Mouse (Mus musculus): ENCODE measurements around the gene Gdpd1. TPM values are rescaled to one million over a fixed set of nuclear protein-coding genes. Genes with fewer than 3 reads are reported as not detected.
"Not testable (repeated sequence)": the region's sequence is repeated elsewhere in the genome, so short reads cannot be mapped to it uniquely, and the experiment has no call there.

The Gdpd1 gene
- polyA plus RNA-seq, 1 experiment from 2014 or later, result 5.0 TPM

DNA sequence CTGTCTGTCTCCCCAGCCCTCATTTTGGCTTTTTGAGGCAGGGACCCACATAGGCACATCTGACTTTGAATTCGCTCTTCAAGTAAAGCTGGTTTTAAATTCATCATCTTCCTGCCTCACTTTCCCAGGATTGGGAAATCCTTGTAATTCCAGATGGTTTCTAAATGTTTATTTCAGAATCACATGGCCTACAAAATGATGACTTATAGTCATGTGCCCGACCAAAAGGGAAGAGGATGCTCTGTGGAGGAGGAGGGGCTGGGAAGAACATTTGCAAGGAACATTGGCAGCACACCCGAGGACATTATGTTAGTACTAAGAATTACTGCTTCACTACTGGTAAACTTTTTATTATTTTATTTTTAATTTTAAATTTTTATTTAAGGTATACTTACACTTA lies 48.5 kb downstream of the Gdpd1 start:
- Histone ChIP-seq H3K27me3 (no peaks in the 10 kb centered on the region), H3K9me3 (replicated peaks) (no peaks in the 10 kb centered on the region), H3K27ac (replicated peaks) (no peak overlapping the region), H3K4me3 (replicated peaks) (no peak overlapping the region), H3K36me3 (replicated peaks) (no peaks in the 10 kb centered on the region), H3K9ac (no peak overlapping the region), H3K4me1 (replicated peaks) (no peaks in the 10 kb centered on the region), H3K4me2 (no peak overlapping the region)
- WGBS (ENCODE audit: insufficient replicate concordance), result 57% methylated on average over 3 of the region's 3 CpGs
- ATAC-seq (ENCODE audit: insufficient read depth), result no peak

GRCm38 (mm10) chr11:87023240-87023639 lies 50.6 kb downstream of the Gdpd1 start:
- not testable (repeated sequence) for H3K27me3 ChIP-seq; H3K36me3 ChIP-seq (replicated peaks); H3K4me2 ChIP-seq; H3K9ac ChIP-seq; H3K4me1 ChIP-seq (replicated peaks); ATAC-seq (ENCODE audit: insufficient read depth); H3K9me3 ChIP-seq (replicated peaks); H3K4me3 ChIP-seq (replicated peaks); H3K27ac ChIP-seq (replicated peaks)
- 72% methylated on average over 8 of the region's 8 CpGs for whole genome bisulfite sequencing (ENCODE audit: insufficient replicate concordance)

- no peaks in the 10 kb centered on the region for H3K36me3 ChIP-seq (replicated peaks)
- no peak overlapping the region for H3K4me3 ChIP-seq (replicated peaks)
- 40% methylated on average over 4 of the region's 4 CpGs for WGBS (ENCODE audit: insufficient replicate concordance)
- no peak overlapping the region for H3K9ac ChIP-seq
- H3K27me3 ChIP-seq, result no peaks in the 10 kb centered on the region
- ATAC-seq (ENCODE audit: insufficient read depth), result no peak
- H3K4me1 ChIP-seq (replicated peaks), result no peaks in the 10 kb centered on the region
- no peaks in the 10 kb centered on the region for H3K9me3 ChIP-seq (replicated peaks)
- H3K4me2 ChIP-seq, result no peak overlapping the region
- H3K27ac ChIP-seq (replicated peaks), result no peak overlapping the region
These were observed 51.1 kb downstream of the Gdpd1 start for GRCm38 (mm10) chr11:87022765-87023164.

DNA sequence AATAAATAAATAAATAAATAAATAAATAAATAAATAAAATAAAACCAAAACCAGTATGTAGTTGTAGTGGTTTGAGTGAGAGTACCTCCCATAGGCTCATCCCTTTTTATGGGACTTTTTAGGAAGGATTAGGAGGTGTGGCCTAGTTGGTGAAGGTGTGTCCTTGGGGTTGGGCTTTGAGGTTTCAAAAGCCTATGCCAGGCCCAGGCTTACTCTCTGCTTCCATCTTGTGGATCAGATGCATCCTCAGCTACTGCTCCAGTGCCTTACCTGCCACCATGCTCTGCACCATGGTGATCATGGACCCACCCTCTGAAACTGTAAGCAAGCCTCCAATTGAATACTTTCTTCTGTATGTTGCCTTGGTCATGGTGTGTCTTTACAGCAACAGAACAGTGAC lies 52.3 kb downstream of the Gdpd1 start:
- no peaks in the 10 kb centered on the region for H3K4me1 ChIP-seq (replicated peaks)
- H3K36me3 ChIP-seq (replicated peaks), result no peaks in the 10 kb centered on the region
- no peaks in the 10 kb centered on the region for H3K27me3 ChIP-seq
- H3K9me3 ChIP-seq (replicated peaks), result no peaks in the 10 kb centered on the region
- no peak overlapping the region for H3K27ac ChIP-seq (replicated peaks)
- no peak overlapping the region for H3K4me3 ChIP-seq (replicated peaks)
- H3K4me2 ChIP-seq, result no peak overlapping the region
- ATAC-seq (ENCODE audit: insufficient read depth), result no peak
- H3K9ac ChIP-seq, result no peak overlapping the region

DNA sequence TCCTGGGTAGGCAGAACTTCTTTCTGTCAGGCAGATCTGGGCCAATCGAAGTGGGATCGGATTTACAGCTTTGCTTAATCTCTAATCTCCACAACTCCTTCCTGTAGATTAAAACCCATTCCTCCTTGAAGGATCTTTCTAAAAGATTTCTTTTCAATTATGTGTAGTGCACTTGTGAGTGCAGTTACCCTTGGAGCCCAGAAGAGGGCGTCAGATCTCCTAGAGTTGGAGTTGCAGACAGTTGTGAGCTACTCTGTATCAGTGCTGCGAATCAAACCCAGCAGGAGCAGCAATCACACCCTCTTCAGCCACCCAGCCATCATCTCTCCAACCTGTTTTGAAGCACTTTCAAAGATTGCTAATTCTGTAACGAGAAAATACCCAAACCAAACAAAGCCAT lies 53.4 kb downstream of the Gdpd1 start:
- H3K4me2 ChIP-seq, result no peak overlapping the region
- no peaks in the 10 kb centered on the region for H3K9me3 ChIP-seq (replicated peaks)
- no peaks in the 10 kb centered on the region for H3K27me3 ChIP-seq
- no peak overlapping the region for H3K4me3 ChIP-seq (replicated peaks)
- no peaks in the 10 kb centered on the region for H3K36me3 ChIP-seq (replicated peaks)
- no peak for ATAC-seq (ENCODE audit: insufficient read depth)
- H3K9ac ChIP-seq, result no peak overlapping the region
- H3K27ac ChIP-seq (replicated peaks), result no peak overlapping the region
- no peaks in the 10 kb centered on the region for H3K4me1 ChIP-seq (replicated peaks)
- 69% methylated on average over 5 of the region's 5 CpGs for WGBS (ENCODE audit: insufficient replicate concordance)

DNA sequence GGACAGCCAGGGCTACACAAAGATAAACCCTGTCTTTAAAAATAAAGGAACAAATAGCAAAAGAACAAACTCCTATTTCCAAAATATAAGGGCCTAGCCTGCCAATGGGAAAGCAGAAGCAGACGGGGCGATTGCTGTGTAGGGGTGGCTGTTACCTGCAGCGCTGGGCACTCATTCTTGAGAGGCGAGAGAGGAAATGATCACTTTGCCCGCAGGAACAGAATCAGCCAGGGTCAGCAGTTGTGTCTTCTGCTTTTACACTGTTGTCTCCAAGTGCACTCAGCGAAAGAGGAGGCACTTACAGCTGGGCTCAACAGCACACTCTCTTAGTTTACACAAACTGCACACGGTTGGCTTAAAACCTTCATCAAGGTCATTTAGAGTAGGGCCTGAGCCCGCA lies 54.4 kb downstream of the Gdpd1 start:
- H3K4me1 ChIP-seq (replicated peaks), result no peaks in the 10 kb centered on the region

DNA sequence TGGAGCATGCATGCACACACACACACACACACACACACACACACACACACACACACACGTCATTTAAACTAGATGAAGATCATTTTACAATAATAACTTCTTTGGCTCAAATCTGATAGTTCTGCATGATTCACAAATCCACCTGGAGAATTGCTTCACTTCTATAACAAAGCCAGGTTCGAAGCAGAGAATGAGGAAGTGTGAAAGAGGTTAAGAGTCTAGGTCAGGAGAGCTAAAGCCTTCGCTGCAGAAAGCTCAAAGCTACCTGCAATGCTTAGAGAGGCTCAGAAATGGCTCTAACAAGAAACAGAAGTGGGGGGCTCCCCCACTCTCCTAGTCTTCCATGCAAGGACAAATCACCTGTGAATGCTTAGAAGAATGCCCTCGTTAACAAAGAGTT lies 55.8 kb downstream of the Gdpd1 start:
- Histone ChIP-seq H3K4me3 (replicated peaks) (no peak overlapping the region), H3K9me3 (replicated peaks) (no peaks in the 10 kb centered on the region), H3K27me3 (no peaks in the 10 kb centered on the region), H3K36me3 (replicated peaks) (no peaks in the 10 kb centered on the region), H3K4me1 (replicated peaks) (no peaks in the 10 kb centered on the region), H3K27ac (replicated peaks) (no peak overlapping the region), H3K4me2 (no peak overlapping the region), H3K9ac (no peak overlapping the region)
- no peak for ATAC-seq (ENCODE audit: insufficient read depth)
- 50% methylated on average over 4 of the region's 4 CpGs for WGBS (ENCODE audit: insufficient replicate concordance)

More for the DNA sequence above, 54.4 kb downstream of the Gdpd1 start:
- WGBS (ENCODE audit: insufficient replicate concordance), result 70% methylated on average over 8 of the region's 8 CpGs
- no peak overlapping the region for H3K4me3 ChIP-seq (replicated peaks)
- no peak overlapping the region for H3K27ac ChIP-seq (replicated peaks)
- H3K4me2 ChIP-seq, result no peak overlapping the region
- no peaks in the 10 kb centered on the region for H3K9me3 ChIP-seq (replicated peaks)
- no peaks in the 10 kb centered on the region for H3K36me3 ChIP-seq (replicated peaks)
- H3K9ac ChIP-seq, result no peak overlapping the region
- ATAC-seq (ENCODE audit: insufficient read depth), result no peak
- H3K27me3 ChIP-seq, result no peaks in the 10 kb centered on the region

GRCm38 (mm10) chr11:87015691-87016090 lies 58.2 kb downstream of the Gdpd1 start:
- H3K9me3 ChIP-seq (replicated peaks), result no peaks in the 10 kb centered on the region
- no peak overlapping the region for H3K4me2 ChIP-seq
- 33% methylated on average over 3 of the region's 3 CpGs for WGBS (ENCODE audit: insufficient replicate concordance)
- H3K4me1 ChIP-seq (replicated peaks), result no peaks in the 10 kb centered on the region
- no peak overlapping the region for H3K9ac ChIP-seq
- no peaks in the 10 kb centered on the region for H3K27me3 ChIP-seq
- no peak for ATAC-seq (ENCODE audit: insufficient read depth)
- no peaks in the 10 kb centered on the region for H3K36me3 ChIP-seq (replicated peaks)
- H3K27ac ChIP-seq (replicated peaks), result no peak overlapping the region
- H3K4me3 ChIP-seq (replicated peaks), result no peak overlapping the region

DNA sequence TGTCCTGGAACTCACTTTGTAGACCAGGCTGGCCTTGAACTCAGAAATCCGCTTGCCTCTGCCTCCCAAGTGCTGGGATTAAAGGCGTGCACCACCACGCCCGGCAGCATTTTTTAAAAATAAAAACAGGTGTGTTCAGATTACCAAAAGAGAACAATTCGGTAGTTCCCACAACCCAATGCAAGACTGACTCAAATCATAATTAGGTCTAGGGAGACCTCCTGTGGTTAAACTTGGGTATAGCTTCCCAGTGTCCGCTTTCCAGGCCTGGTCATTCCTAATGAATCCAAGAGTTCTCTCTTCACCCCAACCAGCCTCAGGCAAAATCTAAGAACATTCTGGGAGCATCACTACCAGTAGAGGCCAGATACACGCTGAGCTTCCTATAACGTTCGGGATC lies 63.4 kb downstream of the Gdpd1 start:
- H3K36me3 ChIP-seq (replicated peaks), result no peaks in the 10 kb centered on the region
- no peaks in the 10 kb centered on the region for H3K9me3 ChIP-seq (replicated peaks)
- no peaks in the 10 kb centered on the region for H3K27me3 ChIP-seq
- no peak for ATAC-seq (ENCODE audit: insufficient read depth)
- WGBS (ENCODE audit: insufficient replicate concordance), result 15% methylated on average over 9 of the region's 9 CpGs
- H3K9ac ChIP-seq, result no peak overlapping the region
- no peak overlapping the region for H3K27ac ChIP-seq (replicated peaks)
- no peak overlapping the region for H3K4me3 ChIP-seq (replicated peaks)
- H3K4me1 ChIP-seq (replicated peaks), result no peaks in the 10 kb centered on the region
- no peak overlapping the region for H3K4me2 ChIP-seq

DNA sequence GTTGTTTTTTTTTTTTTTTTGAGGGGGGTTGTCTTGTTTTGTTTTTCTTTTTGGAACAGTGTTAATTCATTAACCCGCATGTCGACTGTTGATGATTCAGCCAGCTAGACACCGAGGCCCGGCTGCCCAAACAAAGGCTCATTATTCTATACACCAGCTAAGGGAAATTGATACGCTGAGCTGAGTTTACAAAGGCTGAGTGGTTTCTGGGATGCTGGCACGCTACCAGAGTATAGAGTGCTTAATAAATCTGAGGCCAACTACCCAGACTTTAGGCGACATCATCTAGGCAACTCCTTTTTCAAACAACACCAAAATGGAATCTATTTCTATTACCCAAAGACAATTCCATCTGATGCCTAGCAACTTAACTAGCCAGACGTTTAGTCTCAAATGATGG lies 66.5 kb downstream of the Gdpd1 start:
- WGBS (ENCODE audit: insufficient replicate concordance), result 61% methylated on average over 8 of the region's 8 CpGs
- H3K27ac ChIP-seq (replicated peaks), result no peak overlapping the region
- no peaks in the 10 kb centered on the region for H3K4me1 ChIP-seq (replicated peaks)
- no peak overlapping the region for H3K4me2 ChIP-seq
- H3K9me3 ChIP-seq (replicated peaks), result no peaks in the 10 kb centered on the region
- no peak overlapping the region for H3K9ac ChIP-seq
- no peaks in the 10 kb centered on the region for H3K27me3 ChIP-seq
- no peak overlapping the region for H3K4me3 ChIP-seq (replicated peaks)
- no peaks in the 10 kb centered on the region for H3K36me3 ChIP-seq (replicated peaks)
- no peak for ATAC-seq (ENCODE audit: insufficient read depth)

GRCm38 (mm10) chr11:87004960-87005755 lies 68.7 kb downstream of the Gdpd1 start:
- no peak overlapping the region for H3K4me3 ChIP-seq (replicated peaks)
- H3K4me1 ChIP-seq (replicated peaks), result no peaks in the 10 kb centered on the region
- H3K4me2 ChIP-seq, result no peak overlapping the region
- 46% methylated on average over 12 of the region's 12 CpGs for WGBS (ENCODE audit: insufficient replicate concordance)
- ATAC-seq (ENCODE audit: insufficient read depth), result no peak
- H3K36me3 ChIP-seq (replicated peaks), result no peaks in the 10 kb centered on the region
- no peak overlapping the region for H3K27ac ChIP-seq (replicated peaks)
- H3K27me3 ChIP-seq, result no peaks in the 10 kb centered on the region
- no peaks in the 10 kb centered on the region for H3K9me3 ChIP-seq (replicated peaks)
- H3K9ac ChIP-seq, result no peak overlapping the region

Measured in liver, embryonic 15.5 days (tissue).